Mouse (Mus musculus) heart, adult 2 months (tissue): ENCODE measurements around the gene Fbxo7. TPM values are rescaled to one million over a fixed set of nuclear protein-coding genes. Genes with fewer than 3 reads are reported as not detected.

Experiments
- DNase-seq, 2 experiments: peaks; one replicate each; pipeline ENCODE4 v3.0.0; 2021
- H3K27ac ChIP-seq: fragments of 200-600 bp; 2 replicates; pipeline ENCODE4 v1.8.1; 2022
- H3K27me3 ChIP-seq: fragments of 200-500 bp; 2 replicates; pipeline ENCODE4 v1.6.1; 2012; ENCODE audit warnings: mild to moderate bottlenecking, low read length, inconsistent platforms, mixed read lengths; ENCODE audit not compliant: control insufficient read depth, insufficient read depth
- H3K36me3 ChIP-seq: fragments of 200-500 bp; 2 replicates; pipeline ENCODE4 v1.6.1; 2012; ENCODE audit warnings: low read length, inconsistent platforms; ENCODE audit not compliant: control insufficient read depth, insufficient read depth
- H3K4me1 ChIP-seq: fragments of 200-500 bp; 2 replicates; pipeline ENCODE4 v1.6.1; 2011; ENCODE audit warnings: low read length; ENCODE audit not compliant: control insufficient read depth, insufficient read depth
- H3K4me3 ChIP-seq: fragments of 200-600 bp; 2 replicates; pipeline ENCODE4 v1.8.1; 2022
- H3K79me2 ChIP-seq: fragments of 200-500 bp; replicated peaks from 2 replicates; pipeline ENCODE4 v1.6.1; 2012; ENCODE audit warnings: mild to moderate bottlenecking, inconsistent platforms, low read length, moderate library complexity, mixed read lengths; ENCODE audit not compliant: control insufficient read depth, insufficient read depth
- H3K9ac ChIP-seq: fragments of 200-500 bp; 2 replicates; pipeline ENCODE4 v1.6.1; 2012; ENCODE audit warnings: low read depth, mild to moderate bottlenecking, control low read depth, inconsistent platforms, low read length, mixed read lengths
- CTCF ChIP-seq: fragments of 200-600 bp; IDR thresholded peaks from 2 replicates; pipeline ENCODE4 v1.8.1; 2022; ENCODE audit warnings: antibody characterized with exemption, mild to moderate bottlenecking, moderate library complexity
- EP300 ChIP-seq: fragments of 200-500 bp; IDR thresholded peaks from 2 replicates; pipeline ENCODE4 v1.6.1; 2011; ENCODE audit warnings: low read depth, low read length, control low read depth; ENCODE audit not compliant: insufficient read depth
- POLR2A ChIP-seq: fragments of 200-500 bp; IDR thresholded peaks from 2 replicates; pipeline ENCODE4 v1.6.1; 2011; ENCODE audit warnings: mild to moderate bottlenecking, low read depth, low read length, control low read depth; ENCODE audit not compliant: insufficient read depth
- WGBS: fragments of 180-500 bp; shearing (Covaris S2); methylation state at CpG from one replicate; pipeline ENCODE4 v1.1.7; 2018; 5-methylcytosine and 5-hydroxymethylcytosine counted together
- intact Hi-C: fragments of 180-260 bp; cut with DNase I; formaldehyde crosslinking; loops from one replicate; pipeline ENCODE4 v1.15.1; 2025
- polyA plus RNA-seq: library from polyadenylated mRNA; depleted of rRNA; stranded (reverse); fragments of >200 nt; gene quantifications from 2 replicates; pipeline ENCODE4 v1.2.3, GENCODE M21; 2012
- total RNA-seq, 2 experiments: library from RNA; stranded (reverse); gene quantifications; 2 replicates each; pipeline ENCODE4 v1.2.3; 2021

Fbxo7 gene
- total and polyA plus RNA-seq, 3 experiments, result 13.2 to 16.7 (median 16.2) TPM

DNA sequence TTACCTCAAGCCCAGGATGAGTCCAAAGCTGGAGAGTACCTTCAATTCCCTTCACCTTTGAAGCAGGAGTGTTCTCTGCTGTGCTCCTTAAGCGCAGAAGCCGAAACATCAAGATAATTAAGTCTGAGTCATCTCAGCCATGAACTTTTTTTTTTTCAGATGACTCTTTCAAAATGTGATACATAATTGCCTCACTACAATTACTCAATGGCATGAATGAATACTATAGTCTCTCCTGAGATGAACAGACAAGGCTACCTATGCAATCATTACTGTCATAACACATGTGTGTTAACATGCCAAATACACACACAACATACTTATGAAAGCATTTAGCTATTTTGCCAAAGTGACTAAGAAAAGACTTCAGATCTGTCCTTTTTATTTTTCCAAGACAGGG lies 10.0 kb upstream of the Fbxo7 start, which contains the start of gene Bpifc:
Bpifc (minus strand) TSS at position 115 of the 400 bp plus-strand sequence.
- Histone ChIP-seq H3K27me3 (0 out of 2 replicates have a peak, but pooled peaks cover 1% of the 10 kb centered on the region), H3K9ac (no peak within 1 kb of the TSS), H3K36me3 (no peaks in the 10 kb centered on the region), H3K4me1 (no peaks in the 10 kb centered on the region), H3K4me3 (no peak within 1 kb of the TSS), H3K79me2 (no peaks in the 10 kb centered on the region), H3K27ac (no peak within 1 kb of the TSS)
- WGBS, result 86% methylated on average over 2 of the region's 2 CpGs
- no peak for DNase-seq
- intact Hi-C loops, result no loop called here
- TF ChIP-seq CTCF (no peak), POLR2A (no peak), EP300 (no peak)

- Histone ChIP-seq H3K4me3 (no peak overlapping the region), H3K9ac (no peak overlapping the region), H3K79me2 (no peaks in the 10 kb centered on the region; the same call in 1 of the 2 replicates), H3K27ac (no peak overlapping the region), H3K36me3 (no peaks in the 10 kb centered on the region), H3K4me1 (peaks cover 1% of the 10 kb centered on the region; the same call in 1 of the 2 replicates), H3K27me3 (0 out of 2 replicates have a peak, but pooled peaks cover 1% of the 10 kb centered on the region)
- DNase-seq, result no peak
- intact Hi-C loops, result no loop called here
- WGBS, result 89% methylated on average over 7 of the region's 7 CpGs
- no peak for TF ChIP-seq EP300
- TF ChIP-seq POLR2A, result no peak
- TF ChIP-seq CTCF, result no peak
Measured at GRCm38 (mm10) chr10:86017781-86018180, 4.0 kb upstream of the Fbxo7 start.

GRCm38 (mm10) chr10:86018813-86019212 lies 3.0 kb upstream of the Fbxo7 start:
- 41% methylated on average over 5 of the region's 5 CpGs for WGBS
- Histone ChIP-seq H3K9ac (no peak overlapping the region), H3K27me3 (0 out of 2 replicates have a peak, but pooled peaks cover 1% of the 10 kb centered on the region), H3K4me3 (no peak overlapping the region), H3K36me3 (no peaks in the 10 kb centered on the region), H3K79me2 (no peaks in the 10 kb centered on the region; the same call in 1 of the 2 replicates), H3K27ac (no peak overlapping the region), H3K4me1 (peaks cover 1% of the 10 kb centered on the region; the same call in 1 of the 2 replicates)
- TF ChIP-seq CTCF (no peak), POLR2A (no peak)
- no peak for DNase-seq
- intact Hi-C loops, result no loop called here

GRCm38 (mm10) chr10:86021408-86021748 lies 394 bp upstream of the Fbxo7 start:
- H3K27ac ChIP-seq, result no peak overlapping the region; the same call in 1 of the 2 replicates
- WGBS, result 0% methylated on average over 3 of the region's 3 CpGs
- H3K9ac ChIP-seq, result peak overlapping the region; percentile 37
- peaks cover 1% of the 10 kb centered on the region; the same call in 1 of the 2 replicates for H3K4me1 ChIP-seq
- TF ChIP-seq EP300, result no peak
- no peak for TF ChIP-seq CTCF
- TF ChIP-seq POLR2A, result no peak
- no peak for DNase-seq
- intact Hi-C loops, result loop anchor here (2.0 kb wide), 2 partner anchors 43 to 441 kb away; no protein-coding TSS in a partner anchor
- H3K27me3 ChIP-seq, result 0 out of 2 replicates have a peak, but pooled peaks cover 1% of the 10 kb centered on the region
- H3K36me3 ChIP-seq, result peaks cover 5% of the 10 kb centered on the region
- H3K79me2 ChIP-seq, result peaks cover 2% of the 10 kb centered on the region; the same call in 1 of the 2 replicates
- no peak overlapping the region for H3K4me3 ChIP-seq

GRCm38 (mm10) chr10:86022474-86022816 lies 673 bp downstream of the Fbxo7 start:
- H3K27me3 ChIP-seq, result no peaks in the 10 kb centered on the region
- no peak for DNase-seq
- 7% methylated on average over 6 of the region's 6 CpGs for WGBS
- H3K4me1 ChIP-seq, result peaks cover 1% of the 10 kb centered on the region; the same call in 1 of the 2 replicates
- H3K79me2 ChIP-seq, result peaks cover 2% of the 10 kb centered on the region; the same call in 1 of the 2 replicates
- intact Hi-C loops, result loop anchor here (2.0 kb wide), 1 partner anchor 274 kb away; no protein-coding TSS in a partner anchor
- H3K4me3 ChIP-seq, result peak overlapping the region; percentile 96
- peak overlapping the region; percentile 98 for H3K27ac ChIP-seq
- peak overlapping the region; percentile 96 for H3K9ac ChIP-seq
- TF ChIP-seq POLR2A, result no peak
- TF ChIP-seq CTCF, result no peak
- TF ChIP-seq EP300, result no peak
- peaks cover 5% of the 10 kb centered on the region for H3K36me3 ChIP-seq

DNA sequence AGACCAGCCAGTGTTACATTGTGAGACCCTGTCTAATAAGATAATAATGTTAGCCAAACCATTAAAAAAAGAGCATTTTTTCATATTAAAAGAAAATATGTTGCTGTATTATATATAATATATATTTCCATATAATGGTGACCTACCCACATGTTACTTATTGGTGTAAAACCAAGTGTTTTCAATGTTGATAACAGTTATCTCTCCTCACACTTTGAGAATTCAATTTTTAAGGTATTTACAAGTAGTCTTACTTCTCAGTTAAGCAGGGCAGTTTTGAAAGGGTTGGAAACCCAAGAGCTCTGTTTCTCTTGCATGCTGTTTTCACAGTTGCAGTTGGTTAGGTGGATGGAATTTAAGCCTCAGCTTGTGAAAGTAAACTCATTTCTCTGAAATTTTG lies 1.4 kb downstream of the Fbxo7 start:
- intact Hi-C loops, result loop anchor here (2.0 kb wide), 1 partner anchor 274 kb away; no protein-coding TSS in a partner anchor
- no peak for DNase-seq
- Histone ChIP-seq H3K4me1 (peaks cover 5% of the 10 kb centered on the region), H3K36me3 (peaks cover 11% of the 10 kb centered on the region), H3K27me3 (no peaks in the 10 kb centered on the region), H3K9ac (no peak overlapping the region), H3K4me3 (no peak overlapping the region), H3K79me2 (peaks cover 2% of the 10 kb centered on the region; the same call in 1 of the 2 replicates), H3K27ac (no peak overlapping the region)
- TF ChIP-seq CTCF (no peak), EP300 (no peak), POLR2A (no peak)
